Mouse (Mus musculus): ENCODE data around the gene Morc1. TPM values are rescaled to one million over a fixed set of nuclear protein-coding genes. Genes with fewer than 3 reads are reported as not detected.

Gene Morc1
- polyA plus RNA-seq, 1 experiment from 2014 or later = 0.05 TPM

- Histone ChIP-seq H3K36me3 (no peaks in the 10 kb centered on the region), H3K4me1 (no peaks in the 10 kb centered on the region), H3K4me2 (no peak overlapping the region), H3K9me3 (no peaks in the 10 kb centered on the region), H3K4me3 (replicated peaks) (no peak overlapping the region), H3K27me3 (replicated peaks) (no peaks in the 10 kb centered on the region), H3K9ac (no peak overlapping the region), H3K27ac (no peak overlapping the region)
- WGBS = 31% methylated on average over 5 of the region's 5 CpGs
- ATAC-seq (ENCODE audit: insufficient read depth, low FRiP score, low read depth) = no peak
Observed at GRCm38 (mm10) chr16:48671696-48672095, 240.7 kb downstream of the Morc1 start.

GRCm38 (mm10) chr16:48672664-48673063 lies 241.6 kb downstream of the Morc1 start:
- Histone ChIP-seq H3K9me3 (no peaks in the 10 kb centered on the region), H3K27me3 (replicated peaks) (no peaks in the 10 kb centered on the region), H3K4me1 (no peaks in the 10 kb centered on the region), H3K36me3 (no peaks in the 10 kb centered on the region), H3K4me3 (replicated peaks) (no peak overlapping the region), H3K4me2 (no peak overlapping the region), H3K9ac (no peak overlapping the region), H3K27ac (no peak overlapping the region)
- no peak for ATAC-seq (ENCODE audit: insufficient read depth, low FRiP score, low read depth)
- WGBS = 74% methylated on average over 3 of the region's 3 CpGs

GRCm38 (mm10) chr16:48675607-48676006 lies 244.6 kb downstream of the Morc1 start:
- Histone ChIP-seq H3K9me3 (no peaks in the 10 kb centered on the region), H3K4me3 (replicated peaks) (no peak overlapping the region), H3K27me3 (replicated peaks) (no peaks in the 10 kb centered on the region), H3K4me1 (no peaks in the 10 kb centered on the region), H3K27ac (no peak overlapping the region), H3K36me3 (no peaks in the 10 kb centered on the region), H3K9ac (no peak overlapping the region), H3K4me2 (no peak overlapping the region)
- 0 out of 2 replicates have a peak, but pooled peaks have one; percentile 56 for ATAC-seq (ENCODE audit: insufficient read depth, low FRiP score, low read depth)
- WGBS = 11% methylated on average over 10 of the region's 10 CpGs

- no peak for ATAC-seq (ENCODE audit: insufficient read depth, low FRiP score, low read depth)
- 55% methylated on average over 2 of the region's 2 CpGs for WGBS
Observed at GRCm38 (mm10) chr16:48676205-48676604, 245.2 kb downstream of the Morc1 start.

GRCm38 (mm10) chr16:48677381-48677780 lies 246.3 kb downstream of the Morc1 start:
- H3K9ac ChIP-seq = no peak overlapping the region
- ATAC-seq (ENCODE audit: insufficient read depth, low FRiP score, low read depth) = no peak
- no peaks in the 10 kb centered on the region for H3K36me3 ChIP-seq
- H3K4me3 ChIP-seq (replicated peaks) = no peak overlapping the region
- no peaks in the 10 kb centered on the region for H3K4me1 ChIP-seq
- H3K27ac ChIP-seq = no peak overlapping the region
- H3K27me3 ChIP-seq (replicated peaks) = no peaks in the 10 kb centered on the region
- H3K4me2 ChIP-seq = no peak overlapping the region
- no peaks in the 10 kb centered on the region for H3K9me3 ChIP-seq
- WGBS = 77% methylated on average over 5 of the region's 5 CpGs

More at GRCm38 (mm10) chr16:48676205-48676604, 245.2 kb downstream of the Morc1 start:
- Histone ChIP-seq H3K27me3 (replicated peaks) (no peaks in the 10 kb centered on the region), H3K4me2 (no peak overlapping the region), H3K4me3 (replicated peaks) (no peak overlapping the region), H3K9ac (no peak overlapping the region), H3K36me3 (no peaks in the 10 kb centered on the region), H3K27ac (no peak overlapping the region), H3K9me3 (no peaks in the 10 kb centered on the region), H3K4me1 (no peaks in the 10 kb centered on the region)

- Histone ChIP-seq H3K27ac (no peak overlapping the region), H3K4me3 (replicated peaks) (no peak overlapping the region), H3K9ac (no peak overlapping the region), H3K4me1 (no peaks in the 10 kb centered on the region), H3K36me3 (no peaks in the 10 kb centered on the region), H3K4me2 (no peak overlapping the region), H3K27me3 (replicated peaks) (no peaks in the 10 kb centered on the region), H3K9me3 (no peaks in the 10 kb centered on the region)
- WGBS = 70% methylated on average over 1 of the region's 1 CpGs
- no peak for ATAC-seq (ENCODE audit: insufficient read depth, low FRiP score, low read depth)
Observed at GRCm38 (mm10) chr16:48678029-48678428, 247.0 kb downstream of the Morc1 start.

Other genes with a start within 250 kb of the Morc1 start
- gene Dppa4, start 147.5 kb upstream of the Morc1 start, polyA plus RNA-seq (2015; fragmentation: Nextera tagmentation; extraction: Ambion mirVana) = not detected in 2 replicates
- gene Dppa2, start 127.3 kb upstream of the Morc1 start, polyA plus RNA-seq (2015; fragmentation: Nextera tagmentation; extraction: Ambion mirVana) = not detected in 2 replicates
- gene Gm5485, start 18.8 kb upstream of the Morc1 start, polyA plus RNA-seq (2015; fragmentation: Nextera tagmentation; extraction: Ambion mirVana) = 0.45 and 0.53 TPM in 2 replicates

All from stomach, embryonic 15.5 days (tissue).